Mouse (Mus musculus) thymus, adult 2 months (tissue): ENCODE measurements around the gene Akap8l. TPM values are rescaled to one million over a fixed set of nuclear protein-coding genes. Genes with fewer than 3 reads are reported as not detected.

ENCODE experiments used
- DNase-seq: peaks from one replicate; pipeline ENCODE4 v3.0.0; 2021
- H3K27ac ChIP-seq: fragments of 200-500 bp; 2 replicates; pipeline ENCODE4 v1.5.1; 2012; ENCODE audit warnings: low read length, control low read depth; ENCODE audit not compliant: control insufficient read depth, insufficient read depth
- H3K27me3 ChIP-seq: fragments of 200-500 bp; 2 replicates; pipeline ENCODE4 v1.6.1; 2012; ENCODE audit warnings: mild to moderate bottlenecking, low read length, moderate library complexity, mixed read lengths; ENCODE audit not compliant: control insufficient read depth, insufficient read depth
- H3K36me3 ChIP-seq: fragments of 200-500 bp; 2 replicates; pipeline ENCODE4 v1.6.1; 2012; ENCODE audit warnings: mild to moderate bottlenecking, low read length, moderate library complexity; ENCODE audit not compliant: control insufficient read depth, insufficient read depth
- H3K4me1 ChIP-seq: fragments of 200-500 bp; replicated peaks from 2 replicates; pipeline ENCODE4 v1.6.1; 2012; ENCODE audit warnings: low read length; ENCODE audit not compliant: control insufficient read depth, insufficient read depth
- H3K4me3 ChIP-seq: fragments of 200-500 bp; 2 replicates; pipeline ENCODE4 v1.5.1; 2012; ENCODE audit warnings: mild to moderate bottlenecking, low read length, control low read depth, moderate library complexity; ENCODE audit not compliant: control insufficient read depth, insufficient read depth
- CTCF ChIP-seq: fragments of 200-500 bp; IDR thresholded peaks from 2 replicates; pipeline ENCODE4 v1.5.1; 2012; ENCODE audit warnings: mild to moderate bottlenecking, control low read depth, low read length, moderate library complexity, borderline replicate concordance; ENCODE audit not compliant: control insufficient read depth, poor library complexity, insufficient read depth; ENCODE audit errors: extremely low read depth
- POLR2A ChIP-seq: fragments of 200-500 bp; IDR thresholded peaks from 2 replicates; pipeline ENCODE4 v1.6.1; 2012; ENCODE audit warnings: mild to moderate bottlenecking, low read length, control low read depth, moderate library complexity; ENCODE audit not compliant: control insufficient read depth, poor library complexity, insufficient read depth; ENCODE audit errors: extremely low read depth
- WGBS: fragments of 180-500 bp; shearing (Covaris S2); methylation state at CpG from one replicate; pipeline ENCODE4 v1.1.7; 2018; 5-methylcytosine and 5-hydroxymethylcytosine counted together
- polyA plus RNA-seq: library from polyadenylated mRNA; depleted of rRNA; stranded (reverse); fragments of >200 nt; gene quantifications from 2 replicates; pipeline ENCODE4 v1.2.3, GENCODE M21; 2012

The Akap8l gene
- polyA plus RNA-seq, 1 experiment, result 191 TPM

GRCm38 (mm10) chr17:32321390-32321734 is 29.0 kb downstream of the Akap8l start:
- Histone ChIP-seq H3K27me3 (no peaks in the 10 kb centered on the region), H3K36me3 (peaks cover 9% of the 10 kb centered on the region), H3K4me3 (peak overlapping the region; percentile 68), H3K4me1 (peaks cover 3% of the 10 kb centered on the region), H3K27ac (peak overlapping the region; percentile 62)
- under 1% methylated on average over 23 of the region's 23 CpGs for WGBS
- no peak; the same call in none of the 2 replicates for TF ChIP-seq POLR2A
- peak; percentile 55; the same call in 1 of the 2 replicates for TF ChIP-seq CTCF
- DNase-seq, result no peak

- TF ChIP-seq CTCF (no peak), POLR2A (peak; percentile 79)
Observed at GRCm38 (mm10) chr17:32320597-32321389, 29.6 kb downstream of the Akap8l start, which contains the start of gene Akap8. TSS of gene Akap8 (minus strand) at chr17:32321238.

GRCm38 (mm10) chr17:32319950-32320349 is 30.5 kb downstream of the Akap8l start:
- no peak for DNase-seq
- H3K36me3 ChIP-seq, result peaks cover 23% of the 10 kb centered on the region
- WGBS, result 0% methylated on average over 7 of the region's 7 CpGs

More at GRCm38 (mm10) chr17:32320597-32321389, 29.6 kb downstream of the Akap8l start, which contains the start of gene Akap8:
- peak; percentile 96 for DNase-seq
- peak within 1 kb of the TSS; percentile 62 for H3K27ac ChIP-seq
- H3K4me3 ChIP-seq, result peak within 1 kb of the TSS; percentile 78
- H3K4me1 ChIP-seq, result peaks cover 3% of the 10 kb centered on the region
- under 1% methylated on average over 83 of the region's 83 CpGs for WGBS
- H3K36me3 ChIP-seq, result peaks cover 15% of the 10 kb centered on the region
- H3K27me3 ChIP-seq, result no peaks in the 10 kb centered on the region

GRCm38 (mm10) chr17:32317708-32318107 is 32.7 kb downstream of the Akap8l start:
- WGBS, result 84% methylated on average over 3 of the region's 3 CpGs

More at GRCm38 (mm10) chr17:32319950-32320349, 30.5 kb downstream of the Akap8l start:
- H3K4me1 ChIP-seq, result peaks cover 3% of the 10 kb centered on the region
- peak overlapping the region; percentile 78 for H3K4me3 ChIP-seq
- H3K27ac ChIP-seq, result no peak overlapping the region
- no peaks in the 10 kb centered on the region for H3K27me3 ChIP-seq
- TF ChIP-seq POLR2A (no peak), CTCF (no peak)

GRCm38 (mm10) chr17:32317032-32317431 is 33.4 kb downstream of the Akap8l start:
- Histone ChIP-seq H3K27ac (no peak overlapping the region), H3K4me3 (no peak overlapping the region), H3K27me3 (no peaks in the 10 kb centered on the region), H3K36me3 (peaks cover 52% of the 10 kb centered on the region), H3K4me1 (peaks cover 3% of the 10 kb centered on the region)
- no peak for TF ChIP-seq CTCF
- TF ChIP-seq POLR2A, result no peak
- WGBS, result 97% methylated on average over 8 of the region's 8 CpGs
- no peak for DNase-seq

More at GRCm38 (mm10) chr17:32317708-32318107, 32.7 kb downstream of the Akap8l start:
- Histone ChIP-seq H3K4me3 (no peak overlapping the region), H3K4me1 (peaks cover 3% of the 10 kb centered on the region), H3K27ac (no peak overlapping the region), H3K36me3 (peaks cover 46% of the 10 kb centered on the region), H3K27me3 (no peaks in the 10 kb centered on the region)
- DNase-seq, result no peak
- TF ChIP-seq POLR2A (no peak), CTCF (no peak)

GRCm38 (mm10) chr17:32315560-32315959 is 34.8 kb downstream of the Akap8l start:
- H3K36me3 ChIP-seq, result peaks cover 67% of the 10 kb centered on the region
- WGBS, result 99% methylated on average over 5 of the region's 5 CpGs
- TF ChIP-seq POLR2A (no peak), CTCF (no peak)
- no peaks in the 10 kb centered on the region for H3K27me3 ChIP-seq
- no peaks in the 10 kb centered on the region; the same call in 1 of the 2 replicates for H3K4me1 ChIP-seq
- no peak overlapping the region for H3K27ac ChIP-seq
- no peak for DNase-seq
- no peak overlapping the region for H3K4me3 ChIP-seq

- H3K36me3 ChIP-seq, result peaks cover 84% of the 10 kb centered on the region
- H3K4me1 ChIP-seq, result no peaks in the 10 kb centered on the region
- WGBS, result 89% methylated on average over 5 of the region's 5 CpGs
- no peak overlapping the region for H3K27ac ChIP-seq
- no peak for DNase-seq
- no peak for TF ChIP-seq POLR2A
- no peak for TF ChIP-seq CTCF
- H3K27me3 ChIP-seq, result no peaks in the 10 kb centered on the region
- H3K4me3 ChIP-seq, result no peak overlapping the region
Observed at GRCm38 (mm10) chr17:32313892-32314291, 36.5 kb downstream of the Akap8l start.
